Mouse (Mus musculus) small intestine, adult 2 months (tissue): ENCODE measurements at regions not wholly inside any gene's neighbourhood (a gene's known extent, or its start where the extent isn't known, plus 50 kb on each side); places are given as distances from the start of the nearest gene placed in this dataset.

Source experiments
- H3K27ac ChIP-seq: fragments of 200-500 bp; 2 replicates; pipeline ENCODE4 v1.5.1; 2012; ENCODE audit warnings: low read depth, low read length, control low read depth, inconsistent platforms; ENCODE audit not compliant: insufficient read depth
- H3K27me3 ChIP-seq: fragments of 200-500 bp; 2 replicates; pipeline ENCODE4 v1.6.1; 2012; ENCODE audit warnings: mild to moderate bottlenecking, moderate library complexity, low read length, inconsistent platforms; ENCODE audit not compliant: control insufficient read depth, insufficient read depth
- H3K36me3 ChIP-seq: fragments of 200-500 bp; 2 replicates; pipeline ENCODE4 v1.6.1; 2012; ENCODE audit warnings: mild to moderate bottlenecking, low read length, control low read depth, inconsistent platforms; ENCODE audit not compliant: control insufficient read depth, insufficient read depth
- H3K4me1 ChIP-seq: fragments of 200-500 bp; 2 replicates; pipeline ENCODE4 v1.6.1; 2012; ENCODE audit warnings: low read length, inconsistent platforms, mixed read lengths; ENCODE audit not compliant: control insufficient read depth, insufficient read depth, insufficient read length
- H3K4me3 ChIP-seq: fragments of 200-500 bp; 2 replicates; pipeline ENCODE4 v1.5.1; 2012; ENCODE audit warnings: low read depth, mild to moderate bottlenecking, control low read depth, inconsistent platforms, low read length, moderate library complexity
- CTCF ChIP-seq: fragments of 200-500 bp; IDR thresholded peaks from 2 replicates; pipeline ENCODE4 v1.5.1; 2012; ENCODE audit warnings: low read depth, mild to moderate bottlenecking, control low read depth, inconsistent platforms, low read length, moderate library complexity, mixed read lengths; ENCODE audit not compliant: insufficient replicate concordance, insufficient read length; ENCODE audit errors: extremely low read depth
- POLR2A ChIP-seq: fragments of 200-500 bp; IDR thresholded peaks from 2 replicates; pipeline ENCODE4 v1.6.1; 2012; ENCODE audit warnings: low read depth, mild to moderate bottlenecking, control low read depth, inconsistent platforms, low read length, moderate library complexity
- WGBS: fragments of 180-500 bp; shearing (Covaris S2); methylation state at CpG from one replicate; pipeline ENCODE4 v1.1.7; 2018; 5-methylcytosine and 5-hydroxymethylcytosine counted together

- H3K27ac ChIP-seq = no peak overlapping the region
Measured at GRCm38 (mm10) chr10:23052480-23053378, 232.8 kb upstream of the Tcf21 start.

GRCm38 (mm10) chr10:23044466-23044865, 224.5 kb upstream of the Tcf21 start:
- no peak overlapping the region for H3K27ac ChIP-seq
- no peaks in the 10 kb centered on the region for H3K36me3 ChIP-seq
- no peaks in the 10 kb centered on the region for H3K4me1 ChIP-seq
- no peaks in the 10 kb centered on the region for H3K27me3 ChIP-seq
- H3K4me3 ChIP-seq = no peak overlapping the region
- TF ChIP-seq POLR2A (no peak), CTCF (no peak)
- 55% methylated on average over 3 of the region's 3 CpGs for WGBS

More at GRCm38 (mm10) chr10:23052480-23053378, 232.8 kb upstream of the Tcf21 start:
- 61% methylated on average over 11 of the region's 11 CpGs for WGBS
- Histone ChIP-seq H3K27me3 (no peaks in the 10 kb centered on the region), H3K4me1 (no peaks in the 10 kb centered on the region), H3K4me3 (no peak overlapping the region), H3K36me3 (no peaks in the 10 kb centered on the region)
- no peak for TF ChIP-seq POLR2A

DNA sequence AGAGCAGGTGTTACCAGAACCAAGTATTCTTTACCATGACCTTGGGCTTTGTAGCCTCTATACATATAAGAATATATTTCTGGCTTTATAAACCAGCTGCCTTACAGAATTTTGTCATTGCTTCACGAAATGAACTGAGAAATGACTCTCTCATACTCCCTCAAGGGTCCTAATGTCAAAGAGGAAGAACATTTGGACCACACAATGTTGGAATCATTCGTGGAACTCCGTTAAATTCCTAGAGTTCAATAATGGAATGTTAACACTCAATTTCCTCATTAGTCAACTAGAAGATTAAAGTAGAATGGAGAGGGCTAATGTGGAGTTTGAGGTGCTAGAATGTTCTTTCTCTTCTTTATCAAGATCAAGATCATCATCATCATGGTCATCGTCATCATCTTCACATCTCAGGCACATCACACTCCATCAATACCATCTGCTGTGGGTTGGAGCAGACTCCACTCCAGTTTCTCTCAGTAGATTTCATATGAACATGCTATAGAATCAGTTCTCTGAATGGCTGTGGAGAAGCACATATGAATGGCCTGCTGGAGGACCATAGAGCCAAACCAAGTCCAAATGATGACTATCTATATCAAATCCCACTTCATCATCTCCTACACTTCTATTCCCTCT, 211.6 kb upstream of the Tcf21 start:
- Histone ChIP-seq H3K36me3 (no peaks in the 10 kb centered on the region), H3K27ac (no peak overlapping the region), H3K4me3 (no peak overlapping the region), H3K27me3 (no peaks in the 10 kb centered on the region), H3K4me1 (no peaks in the 10 kb centered on the region)
- TF ChIP-seq CTCF = no peak
- TF ChIP-seq POLR2A = no peak
- WGBS = 70% methylated on average over 4 of the region's 4 CpGs

DNA sequence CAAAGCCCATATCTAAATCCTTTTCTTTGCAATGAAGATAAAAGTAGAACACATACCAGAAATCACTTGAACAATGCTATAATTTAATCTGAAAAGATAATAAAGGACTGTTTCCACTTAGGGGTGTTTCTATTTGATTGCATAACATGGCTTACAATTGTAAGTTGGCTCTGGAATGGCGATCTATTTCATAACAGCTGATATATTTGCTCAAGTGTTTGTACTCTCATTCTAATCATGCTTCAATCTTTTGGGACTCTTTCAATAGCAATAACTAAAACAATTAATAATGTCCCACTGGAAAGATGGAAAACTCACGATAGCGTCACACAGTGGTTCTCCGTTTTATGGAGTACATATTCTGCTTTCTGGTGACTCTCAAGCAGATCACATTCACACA, 208.0 kb upstream of the Tcf21 start:
- H3K27ac ChIP-seq = no peak overlapping the region
- no peaks in the 10 kb centered on the region for H3K36me3 ChIP-seq
- H3K27me3 ChIP-seq = no peaks in the 10 kb centered on the region
- TF ChIP-seq POLR2A (no peak), CTCF (no peak)
- H3K4me3 ChIP-seq = no peak overlapping the region
- no peaks in the 10 kb centered on the region for H3K4me1 ChIP-seq
- WGBS = 34% methylated on average over 4 of the region's 4 CpGs

GRCm38 (mm10) chr10:23017151-23017678, 197.2 kb upstream of the Tcf21 start:
- 59% methylated on average over 4 of the region's 4 CpGs for WGBS
- Histone ChIP-seq H3K36me3 (no peaks in the 10 kb centered on the region), H3K4me1 (no peaks in the 10 kb centered on the region), H3K27ac (no peak overlapping the region), H3K27me3 (no peaks in the 10 kb centered on the region), H3K4me3 (no peak overlapping the region)
- no peak for TF ChIP-seq POLR2A
- TF ChIP-seq CTCF = no peak

- no peak for TF ChIP-seq CTCF
- no peak for TF ChIP-seq POLR2A
Measured at GRCm38 (mm10) chr10:23015935-23016694, 196.1 kb upstream of the Tcf21 start.

More at GRCm38 (mm10) chr10:23015935-23016694, 196.1 kb upstream of the Tcf21 start:
- Histone ChIP-seq H3K27me3 (no peaks in the 10 kb centered on the region), H3K36me3 (no peaks in the 10 kb centered on the region), H3K4me3 (no peak overlapping the region), H3K4me1 (no peaks in the 10 kb centered on the region), H3K27ac (peak overlapping the region; percentile 29; the same call in 1 of the 2 replicates)
- 50% methylated on average over 3 of the region's 3 CpGs for WGBS
